In genomic region chr16:77251422-77251821, GRCm38 (mm10) we compare ENCODE assay signal across 23 mouse cellular contexts.
DNase-seq lines count a peak whose midpoint lies in the region; ATAC-seq and TF ChIP-seq lines count a peak whose summit lies in the region.
"Had no signal": no experiment of that assay in that cellular context is flagged by ENCODE, and none has a peak within 500 bp of the region (broad histone marks: within the 10 kb centered on the region; RNA-seq: fewer than 3 reads in every experiment).

No protein-coding gene starts in this region.

- TF ChIP-seq EP300 in lung, postnatal 0 days (IDR thresholded peaks at IDR 0.05): no peak; the same call in 1 of the 2 replicates

- H3K9ac ChIP-seq in kidney, postnatal 0 days (ENCODE audit: low read depth, low read length): no peak overlapping the region
- H3K9ac ChIP-seq in lung, postnatal 0 days (replicated peaks; ENCODE audit: low read depth): no peak overlapping the region
- H3K9ac ChIP-seq: forebrain, embryonic 13.5 days; forebrain, postnatal 0 days; hindbrain, embryonic 13.5 days had no signal

- 46% methylated on average over 3 of the region's 3 CpGs for WGBS in kidney, postnatal 0 days
- WGBS in lung, postnatal 0 days: 34% methylated on average over 3 of the region's 3 CpGs

- no peaks in the 10 kb centered on the region for H3K27me3 ChIP-seq in kidney, postnatal 0 days (ENCODE audit: insufficient read depth, low read length)
- no peaks in the 10 kb centered on the region for H3K27me3 ChIP-seq in lung, postnatal 0 days (replicated peaks; ENCODE audit: insufficient read depth, low read length)
- H3K27me3 ChIP-seq: forebrain, embryonic 13.5 days; hindbrain, embryonic 13.5 days had no signal

- TF ChIP-seq POLR2A in bone marrow macrophage, adult 2 months (IDR thresholded peaks at IDR 0.05; ENCODE audit: borderline replicate concordance, low read depth, low read length): no peak

- no peak overlapping the region for H3K27ac ChIP-seq in kidney, postnatal 0 days
- H3K27ac ChIP-seq in lung, postnatal 0 days (ENCODE audit: low read length): no peak overlapping the region
- peak overlapping the region; percentile 56 for H3K27ac ChIP-seq in bone marrow macrophage, adult 2 months (ENCODE audit: insufficient read depth, low read depth, low read length)
- H3K27ac ChIP-seq: embryonic facial prominence, embryonic 10.5 days; forebrain, embryonic 13.5 days; heart, embryonic 10.5 days; hindbrain, embryonic 13.5 days; hindbrain, postnatal 0 days had no signal

- no peaks in the 10 kb centered on the region for H3K9me3 ChIP-seq in kidney, postnatal 0 days (replicated peaks; ENCODE audit: low read length)
- no peaks in the 10 kb centered on the region for H3K9me3 ChIP-seq in lung, postnatal 0 days (ENCODE audit: low read length)
- H3K9me3 ChIP-seq: embryonic facial prominence, embryonic 10.5 days; forebrain, embryonic 13.5 days; G1E; heart, embryonic 10.5 days; hindbrain, embryonic 13.5 days had no signal

- no peaks in the 10 kb centered on the region for H3K4me1 ChIP-seq in kidney, postnatal 0 days (replicated peaks; ENCODE audit: insufficient read depth, low read length)
- no peaks in the 10 kb centered on the region for H3K4me1 ChIP-seq in lung, postnatal 0 days (ENCODE audit: insufficient read depth, low read depth, low read length)
- peaks cover 8% of the 10 kb centered on the region for H3K4me1 ChIP-seq in bone marrow macrophage, adult 2 months (ENCODE audit: control insufficient read depth, insufficient read depth, low read length)
- H3K4me1 ChIP-seq: embryonic facial prominence, embryonic 10.5 days; forebrain, embryonic 13.5 days; heart, embryonic 10.5 days had no signal

- H3K36me3 ChIP-seq in kidney, postnatal 0 days (ENCODE audit: insufficient read depth, low read length): no peaks in the 10 kb centered on the region
- H3K36me3 ChIP-seq in lung, postnatal 0 days (ENCODE audit: insufficient read depth, low read length): no peaks in the 10 kb centered on the region
- H3K36me3 ChIP-seq: embryonic facial prominence, embryonic 10.5 days; G1E; heart, embryonic 10.5 days had no signal

- no peak overlapping the region for H3K4me2 ChIP-seq in kidney, postnatal 0 days (ENCODE audit: low read length)
- no peak overlapping the region for H3K4me2 ChIP-seq in lung, postnatal 0 days (replicated peaks; ENCODE audit: low read depth, low read length)
- H3K4me2 ChIP-seq: forebrain, embryonic 13.5 days; hindbrain, embryonic 13.5 days had no signal

- H3K4me3 ChIP-seq in kidney, postnatal 0 days (replicated peaks; ENCODE audit: low read depth, low read length): no peak overlapping the region
- no peak overlapping the region for H3K4me3 ChIP-seq in lung, postnatal 0 days (ENCODE audit: low read depth, low read length)
- no peak overlapping the region for H3K4me3 ChIP-seq in bone marrow macrophage, adult 2 months (ENCODE audit: insufficient read depth, low read length)
- H3K4me3 ChIP-seq: embryonic facial prominence, embryonic 10.5 days; forebrain, embryonic 13.5 days; heart, embryonic 10.5 days; hindbrain, embryonic 13.5 days had no signal

- ATAC-seq in kidney, postnatal 0 days (replicated peaks; ENCODE audit: low FRiP score, low read depth): no peak
- ATAC-seq in lung, postnatal 0 days: peak; percentile 47
- ATAC-seq in hematopoietic stem cell, adult 5-6 weeks (replicated peaks in 1 of 2; ENCODE audit: insufficient read depth in 1 of 2, low FRiP score in 2 of 2, low TSS enrichment in 1 of 2, low read depth in 1 of 2, poor library complexity in 2 of 2, severe bottlenecking in 2 of 2): peak; percentile 42 to 49; a peak in 2 of 4 replicates
- ATAC-seq: forebrain, embryonic 13.5 days; forebrain, postnatal 0 days; hindbrain, postnatal 0 days had no signal

- peak; percentile 54 for DNase-seq in kidney, postnatal 0 days (ENCODE audit: low spot score)
- DNase-seq in kidney, adult 9 months: no peak
- peak; percentile 8 for DNase-seq in lung, postnatal 0 days (ENCODE audit: low spot score)
- DNase-seq in lung, postnatal 10 days: no peak
- no peak for DNase-seq in right cerebral cortex, adult 2 months (ENCODE audit: low spot score in 2 of 2)
- no peak for DNase-seq in urinary bladder, postnatal 10 days (ENCODE audit: low spot score)
- DNase-seq: adrenal gland, postnatal 10 days; cerebellum, adult 18-20 months; cerebellum, adult 9-11 months; cerebellum, postnatal 36 days; forebrain, postnatal 0 days; gastrocnemius, postnatal 25 days; heart, adult 11 months; heart, postnatal 10 days; heart, postnatal 4 days had no signal

- TF ChIP-seq CTCF in kidney, postnatal 0 days (IDR thresholded peaks at IDR 0.05; ENCODE audit: low read depth): no peak
- no peak for TF ChIP-seq CTCF in lung, postnatal 0 days (IDR thresholded peaks at IDR 0.05)
- no peak for TF ChIP-seq CTCF in bone marrow macrophage, adult 2 months (IDR thresholded peaks at IDR 0.05; ENCODE audit: low read depth, low read length)

Comparison
In these comparisons a context has a peak if more than half of its experiments do, and no peak if none do; other contexts are left out.
1. DNase-seq: peak in kidney, postnatal 0 days (single experiment) and lung, postnatal 0 days (single experiment); none in kidney, adult 9 months (single experiment), lung, postnatal 10 days (single experiment), right cerebral cortex, adult 2 months (0 of 2) and urinary bladder, postnatal 10 days (single experiment).